Mouse (Mus musculus) MN1 (cell line): ENCODE results near the gene Fxn.
"Not testable (repeated sequence)": the region's sequence is repeated elsewhere in the genome, so short reads cannot be mapped to it uniquely, and the experiment has no call there.

ENCODE experiments used
- DNase-seq: peaks from one replicate; pipeline ENCODE4 v3.0.0-alpha.2; 2016; ENCODE audit warnings: low spot score

The Fxn gene

DNA sequence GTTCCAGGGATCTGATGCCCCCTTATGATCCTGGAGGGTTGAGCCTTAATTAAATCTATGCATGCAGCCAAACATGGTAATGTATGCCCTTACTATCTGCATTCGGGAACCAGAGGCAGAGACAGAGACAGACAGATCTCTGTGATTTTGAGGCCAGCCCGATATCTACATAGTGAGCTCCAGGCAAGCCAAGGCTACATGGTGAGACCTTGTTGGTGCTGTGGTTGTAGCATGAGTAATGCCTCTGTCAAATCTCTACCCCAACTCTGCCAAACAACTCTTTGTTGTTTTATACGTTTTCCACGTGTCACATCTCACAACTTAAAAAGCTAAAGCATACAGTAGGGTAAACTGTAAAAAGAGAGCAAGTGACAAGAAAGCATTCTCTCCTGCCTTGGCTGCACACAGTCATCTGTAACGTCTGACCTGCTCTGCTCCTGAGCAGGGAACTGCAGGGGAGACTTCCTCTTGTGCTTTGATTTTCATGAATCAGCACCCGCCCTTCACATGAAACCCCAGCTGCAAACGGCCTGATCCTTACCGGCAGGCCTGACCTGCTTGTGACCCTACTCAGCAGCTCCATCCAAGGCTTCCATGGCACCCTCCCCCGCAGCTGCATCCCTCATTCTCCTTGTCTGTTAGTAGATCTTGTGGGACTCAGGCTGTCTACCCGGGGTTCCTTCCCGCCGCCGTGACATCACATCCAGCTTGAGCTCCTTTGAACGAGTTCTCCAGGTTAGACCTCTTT lies 38.4 kb downstream of the Fxn start:
- DNase-seq: no peak

DNA sequence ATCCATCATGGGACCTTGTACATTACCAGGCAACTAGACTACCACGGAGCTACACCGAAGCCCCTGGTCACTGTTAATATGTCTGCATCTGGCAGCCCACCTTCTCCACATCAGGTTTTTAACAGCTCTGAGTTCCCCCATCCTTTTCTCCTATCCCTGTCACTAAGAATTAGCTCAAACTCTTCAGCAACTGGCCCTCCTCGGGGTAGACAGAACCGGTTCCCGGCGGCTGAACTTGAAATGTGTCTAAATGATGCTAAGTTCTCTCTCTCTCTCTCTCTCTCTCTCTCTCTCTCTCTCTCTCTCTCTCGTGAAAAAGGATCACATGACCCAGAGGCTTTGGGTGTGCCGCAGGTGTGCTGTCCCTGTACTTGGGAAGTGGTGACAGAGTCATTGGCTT lies 39.1 kb downstream of the Fxn start:
- no peak for DNase-seq

DNA sequence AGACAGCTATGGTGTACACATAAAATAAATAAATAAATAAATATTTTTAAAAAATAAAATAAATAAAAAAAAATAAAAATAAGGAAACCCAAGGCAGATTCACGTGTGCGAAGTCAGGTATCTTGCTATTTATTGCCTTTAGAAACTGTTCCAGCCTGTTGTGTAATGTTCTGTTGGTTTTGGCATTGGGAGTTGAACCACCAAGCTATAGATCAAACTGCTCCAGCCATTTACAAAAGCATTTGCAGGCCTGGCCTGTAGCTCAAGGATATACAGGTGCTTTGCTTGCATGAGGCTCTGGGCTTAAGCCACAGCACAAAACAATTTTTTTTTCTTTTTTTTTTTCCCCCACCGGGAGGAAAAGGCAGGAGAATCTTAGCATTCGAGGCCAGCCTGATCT lies 42.4 kb downstream of the Fxn start:
- DNase-seq: no peak

DNA sequence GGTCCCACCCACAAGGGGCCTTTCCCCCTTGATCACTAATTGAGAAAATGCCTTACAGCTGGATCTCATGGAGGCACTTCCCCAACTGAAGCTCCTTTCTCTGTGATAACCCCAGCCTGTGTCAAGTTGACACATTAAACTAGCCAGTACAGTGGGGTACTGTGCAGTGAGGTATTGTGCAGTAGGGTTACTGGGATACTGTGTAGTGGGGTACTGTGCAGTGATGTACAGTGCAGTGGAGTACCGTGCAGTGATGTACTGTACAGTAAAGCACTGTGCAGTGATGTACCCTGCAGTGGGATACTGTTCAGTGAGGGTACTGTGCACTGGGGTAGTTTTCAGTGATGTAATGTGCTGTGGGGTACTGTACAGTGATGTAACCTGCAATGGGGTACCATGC lies 48.0 kb downstream of the Fxn start:
- not testable (repeated sequence) for DNase-seq

DNA sequence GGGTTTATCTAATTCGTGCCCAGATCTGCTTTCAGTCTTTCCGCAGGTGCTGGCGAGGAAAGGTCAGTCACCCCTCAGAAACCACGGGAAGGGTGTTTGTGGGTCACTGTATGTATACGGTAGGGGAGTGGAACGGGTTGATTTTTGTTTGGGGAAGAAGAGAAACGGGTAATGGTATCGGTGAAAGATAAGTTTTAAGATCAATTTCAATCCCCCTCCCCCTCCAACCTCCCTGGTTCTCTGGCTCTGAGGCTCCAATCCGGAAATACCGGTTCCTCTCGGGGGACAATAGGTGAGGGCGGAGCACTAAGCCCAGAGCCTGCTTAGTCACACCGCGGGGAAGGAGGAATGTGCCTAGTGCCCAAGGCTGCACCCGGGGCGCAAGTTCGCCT lies 55.1 kb downstream of the Fxn start:
- DNase-seq: no peak

DNA sequence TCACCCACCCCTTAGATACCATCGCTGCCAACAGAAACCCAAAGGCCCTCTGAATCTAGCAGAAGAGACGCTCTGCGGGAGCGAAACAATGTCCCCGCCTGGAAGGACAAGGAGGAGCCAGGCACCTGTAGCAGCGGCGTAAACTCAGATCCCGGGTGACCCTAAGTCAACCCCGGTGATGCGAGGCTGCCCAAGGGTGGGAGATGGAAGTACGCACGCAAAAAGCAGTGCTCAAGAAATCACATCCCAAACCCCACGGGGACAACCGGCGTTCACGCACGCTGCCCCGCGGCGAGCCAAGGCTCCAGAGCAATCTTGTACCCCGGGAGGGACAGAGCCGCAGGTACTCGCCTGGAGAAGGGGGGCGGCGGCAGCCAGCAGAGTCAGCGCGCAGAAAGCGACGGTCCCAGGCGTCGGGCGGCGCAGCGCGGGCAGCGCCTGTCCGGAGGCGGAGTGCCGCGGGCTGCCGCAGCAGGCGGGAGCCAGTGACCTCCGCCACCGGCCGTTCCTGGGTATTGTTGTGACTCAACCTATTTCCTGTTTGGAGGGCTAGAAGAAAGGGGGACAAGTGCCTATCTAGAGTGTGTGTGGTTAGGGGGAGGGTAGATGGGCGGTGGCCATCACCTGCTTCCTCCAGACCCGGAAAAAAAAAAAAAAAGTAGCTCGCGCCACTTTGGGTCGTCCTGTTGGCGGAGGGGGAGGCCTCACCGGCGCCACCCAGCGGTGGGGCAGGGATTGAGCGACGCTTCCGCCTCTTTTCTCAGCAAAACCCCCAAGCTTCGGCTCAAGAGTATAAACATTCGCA lies 55.7 kb downstream of the Fxn start, which contains the start of gene Tjp2:
TSS of gene Tjp2 (minus strand) at position 531 of the 805 bp plus-strand sequence.
- no peak for DNase-seq

DNA sequence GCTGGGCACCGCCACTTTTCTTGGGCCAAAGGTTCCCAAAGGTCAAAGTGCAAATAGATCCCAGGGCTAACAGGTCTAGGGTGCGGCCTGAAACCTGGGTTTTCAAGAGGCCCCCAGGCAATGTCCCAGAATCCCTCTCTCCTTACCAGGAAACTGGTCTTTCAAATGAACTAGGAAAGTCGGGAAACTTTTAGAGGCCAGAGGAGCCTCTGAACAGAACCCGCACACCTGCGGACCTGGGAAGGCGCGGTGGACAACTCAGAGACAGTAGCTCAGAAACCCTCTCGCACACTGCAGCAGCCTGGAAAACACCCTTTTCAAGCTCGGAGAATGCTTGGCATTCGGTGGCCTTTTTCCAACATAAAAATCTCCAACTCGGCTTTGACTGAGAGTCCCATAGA lies 56.6 kb downstream of the Fxn start:
- no peak for DNase-seq

DNA sequence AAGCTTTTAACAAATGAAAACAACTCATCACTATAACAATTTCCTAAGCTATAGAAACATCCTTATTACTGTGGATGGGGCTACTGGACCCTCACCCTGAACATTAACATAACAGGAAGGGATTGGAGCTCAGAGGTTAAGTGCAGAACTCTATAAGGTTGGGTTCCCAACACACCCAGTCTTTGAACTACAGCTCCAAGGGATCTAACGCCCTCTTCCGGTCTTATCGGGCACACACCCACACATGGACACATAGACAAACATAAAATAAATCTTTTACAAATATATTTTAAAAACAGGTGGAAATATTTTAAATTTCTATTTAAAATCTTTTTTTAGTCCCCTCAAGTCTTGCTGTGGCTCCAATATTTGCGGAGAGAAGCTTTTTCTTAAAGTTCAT lies 59.0 kb downstream of the Fxn start:
- no peak for DNase-seq

DNA sequence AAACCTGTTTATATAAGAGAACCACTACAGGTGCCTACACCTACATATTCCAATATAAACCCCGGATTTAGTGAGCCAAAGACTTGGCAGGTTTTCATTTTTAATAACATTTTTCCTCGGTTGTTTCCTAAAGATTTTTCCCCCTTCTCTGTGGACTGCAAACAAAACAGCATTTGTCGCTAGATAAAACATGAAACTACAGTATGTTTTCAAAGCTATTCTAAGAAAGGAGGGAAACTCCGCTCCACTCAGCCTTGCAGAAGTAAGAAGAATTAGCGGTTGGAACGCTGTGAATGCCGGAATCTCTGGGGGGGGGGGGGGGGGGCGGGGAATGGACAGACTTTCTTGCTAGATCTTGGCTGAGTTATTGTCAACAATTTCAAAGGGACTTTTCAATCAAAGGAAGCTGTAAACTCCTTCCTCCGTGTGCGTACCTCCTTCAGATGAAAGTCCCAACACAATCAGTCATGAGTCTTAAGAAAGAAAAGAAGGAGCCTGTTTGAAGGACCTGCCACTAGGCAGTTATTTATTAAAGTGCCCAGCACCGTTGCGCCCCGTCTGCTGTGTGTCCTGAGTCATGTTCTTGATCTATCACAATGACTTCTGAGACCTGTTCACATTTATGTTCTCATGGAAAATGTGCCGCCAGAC lies 59.5 kb downstream of the Fxn start:
- DNase-seq: no peak

DNA sequence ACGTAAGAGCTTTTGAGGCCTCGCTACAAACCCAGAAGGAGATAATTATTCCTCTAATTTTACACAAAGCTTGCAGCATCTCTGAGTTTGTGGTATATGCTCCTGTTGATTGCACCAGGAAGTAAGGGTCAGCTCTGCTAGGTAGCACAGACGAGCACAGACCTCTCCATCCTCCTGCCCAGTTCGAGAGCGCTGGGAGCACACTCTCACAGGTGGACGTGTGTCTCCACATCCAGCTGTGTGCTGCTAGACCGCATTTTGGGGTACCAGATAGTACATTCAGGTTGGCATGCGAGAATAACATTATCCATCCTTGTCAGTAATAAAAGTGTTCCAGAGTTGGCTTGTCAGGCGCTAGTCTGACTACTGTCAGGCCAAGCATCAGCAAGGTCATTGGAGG lies 61.4 kb downstream of the Fxn start:
- no peak for DNase-seq

DNA sequence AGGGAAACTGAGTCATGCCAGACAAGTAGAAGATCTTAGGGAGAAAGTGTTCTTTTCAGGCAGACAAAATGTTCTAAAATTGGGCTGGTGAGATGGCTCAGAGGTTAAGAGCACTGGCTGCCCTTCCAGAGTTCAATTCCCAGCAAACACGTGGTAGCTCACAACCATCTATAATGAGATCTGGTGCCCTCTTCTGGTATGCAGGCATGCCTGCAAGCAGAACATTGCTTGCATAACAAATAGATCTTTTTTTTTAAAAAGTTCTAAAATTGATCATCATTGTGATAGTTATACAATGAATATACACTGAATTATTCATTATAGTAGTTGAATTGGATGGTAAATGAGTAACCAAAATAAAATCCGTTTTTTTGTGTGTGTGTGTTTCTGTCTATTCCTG lies 62.1 kb downstream of the Fxn start:
- no peak for DNase-seq

DNA sequence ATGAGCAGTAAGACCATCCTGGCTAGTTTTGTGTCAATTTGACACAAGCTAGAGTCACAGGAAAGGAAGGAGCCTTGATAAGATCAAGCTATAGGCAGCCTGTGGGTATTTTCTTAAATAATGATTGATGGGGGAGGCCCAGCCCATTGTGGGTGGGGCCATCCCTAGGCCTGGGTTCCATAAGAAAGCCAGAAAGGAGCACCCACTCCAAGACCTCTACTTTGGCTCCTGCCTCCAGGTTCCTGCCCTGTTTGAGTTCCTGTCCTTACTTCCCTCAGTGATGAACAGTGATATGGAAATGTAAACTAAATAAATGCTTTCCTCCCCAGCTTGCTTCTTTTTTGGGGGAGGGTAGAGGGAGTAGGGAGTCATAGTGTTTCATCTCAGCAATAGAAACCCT lies 62.6 kb downstream of the Fxn start:
- no peak for DNase-seq

DNA sequence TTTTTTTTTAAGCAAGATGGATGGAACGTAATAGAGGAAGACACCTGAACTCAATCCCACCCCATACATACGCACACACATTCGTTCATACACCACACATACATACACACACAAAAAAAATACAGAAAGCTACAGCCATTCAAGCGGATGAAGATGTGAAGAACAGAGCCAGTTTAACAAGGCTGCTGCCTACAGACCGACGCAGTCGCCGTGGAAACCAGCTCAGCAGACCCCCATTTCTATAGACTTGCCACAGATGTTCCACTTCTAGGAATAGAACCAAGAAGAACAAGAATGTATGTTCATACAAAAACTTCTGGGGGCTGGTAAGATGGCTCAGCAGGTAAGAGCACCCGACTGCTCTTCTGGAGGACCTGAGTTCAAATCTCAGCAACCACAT lies 63.6 kb downstream of the Fxn start:
- no peak for DNase-seq

DNA sequence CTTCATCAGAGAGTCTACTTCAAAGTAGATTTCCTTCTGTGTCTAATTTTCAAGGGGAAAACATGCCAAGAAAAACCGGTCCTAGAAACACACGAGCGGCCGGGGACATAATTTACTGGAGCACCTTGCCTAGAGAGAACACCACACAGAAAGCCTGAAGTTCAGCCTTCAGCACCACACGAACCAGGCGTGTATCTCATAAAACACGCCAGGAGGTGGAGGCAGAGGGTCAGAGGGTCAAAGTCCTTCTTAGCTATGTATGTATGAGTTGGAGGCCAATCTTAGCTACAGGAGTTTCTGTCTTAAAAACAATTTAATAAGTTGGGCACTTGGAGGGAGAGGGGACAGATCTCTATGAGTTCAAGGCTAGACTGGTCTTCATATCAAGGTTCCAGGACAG lies 65.5 kb downstream of the Fxn start:
- DNase-seq: no peak

DNA sequence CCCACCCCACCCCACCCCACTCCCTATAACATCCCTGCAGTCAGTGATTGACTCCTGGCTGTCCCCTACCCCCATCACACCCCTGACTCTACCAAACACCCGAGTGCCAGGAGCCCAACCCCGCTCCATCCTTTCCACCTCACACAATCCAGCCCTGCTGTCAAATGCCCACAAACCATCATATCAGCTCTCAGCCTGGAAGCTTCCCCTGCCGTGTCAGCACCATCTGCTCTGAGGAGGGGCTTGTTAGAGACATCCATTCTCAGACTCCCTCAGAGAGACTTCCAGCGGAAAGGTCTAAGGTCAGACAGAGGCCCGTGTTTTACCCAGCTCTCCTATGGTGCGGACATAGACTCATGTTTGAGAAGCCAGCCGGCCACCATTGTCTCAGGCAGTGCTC lies 67.1 kb downstream of the Fxn start:
- DNase-seq: no peak

DNA sequence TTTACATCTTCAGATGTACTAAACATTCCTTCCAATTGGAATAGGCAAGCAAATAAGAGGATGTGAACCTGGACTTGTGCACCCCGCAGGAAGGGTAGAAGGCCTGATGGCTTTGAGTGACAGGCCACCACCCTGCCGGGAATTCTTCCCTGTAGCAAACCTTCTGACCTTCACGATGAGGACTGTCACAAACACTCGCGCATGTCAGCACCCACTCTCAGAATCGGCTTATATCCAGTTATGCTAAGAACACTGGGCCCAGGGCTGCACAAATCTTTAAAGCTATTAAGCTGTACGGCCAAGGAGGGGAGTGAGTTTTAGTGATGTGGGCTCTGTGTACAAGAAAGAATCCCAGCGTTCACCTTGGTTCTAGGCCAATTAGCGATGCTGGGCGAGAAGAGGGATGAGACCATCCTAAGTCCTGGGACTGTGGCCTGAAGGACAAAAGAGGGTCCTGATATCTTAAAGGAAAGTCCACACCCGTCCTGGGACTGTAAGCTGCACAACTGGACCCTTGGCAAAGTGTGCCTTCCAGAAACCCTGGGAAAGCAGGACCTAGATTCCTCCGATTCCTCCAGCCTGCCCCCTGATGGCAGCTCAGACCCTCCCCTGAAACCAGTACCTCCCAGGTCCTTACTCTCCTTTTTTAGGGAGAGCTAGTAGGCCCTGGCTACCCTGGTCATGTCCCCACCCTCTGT lies 67.7 kb downstream of the Fxn start:
- no peak for DNase-seq
